Mouse (Mus musculus): ENCODE measurements around the gene Map3k5. TPM values are rescaled to one million over a fixed set of nuclear protein-coding genes. Genes with fewer than 3 reads are reported as not detected.

The Map3k5 gene
- total and polyA plus RNA-seq, 3 experiments, result 15.8 to 31.0 (median 27.6) TPM

GRCm38 (mm10) chr10:19915301-19915700, 19.0 kb upstream of the Map3k5 start:
- DNase-seq (ENCODE audit: extremely low read depth), result peak; percentile 55

GRCm38 (mm10) chr10:19922410-19922809, 11.9 kb upstream of the Map3k5 start:
- no peak overlapping the region for H3K9ac ChIP-seq (ENCODE audit: insufficient read depth, low read depth)
- DNase-seq (ENCODE audit: extremely low read depth), result no peak
- H3K27me3 ChIP-seq (replicated peaks), result peaks cover 2% of the 10 kb centered on the region
- TF ChIP-seq ETS1 (conservative IDR thresholded peaks at IDR 0.05; ENCODE audit: low read depth, low read length) (no peak), CTCF (conservative IDR thresholded peaks at IDR 0.05 in 1 of 2, IDR thresholded peaks at IDR 0.05 in 1 of 2; ENCODE audit: low read depth in 2 of 2, low read length in 2 of 2) (peak in 1 of 2 experiments; percentile 9; a peak in 1 of 4 replicates)
- H3K36me3 ChIP-seq (replicated peaks in 1 of 2; ENCODE audit: control insufficient read depth in 1 of 2, insufficient read depth in 1 of 2, low read length in 1 of 2), result no peaks in the 10 kb centered on the region
- H3K79me2 ChIP-seq (replicated peaks; ENCODE audit: control insufficient read depth, extremely low read depth, insufficient read depth, poor library complexity, severe bottlenecking), result no peaks in the 10 kb centered on the region
- H3K4me2 ChIP-seq (ENCODE audit: insufficient read depth, low read depth, poor library complexity, severe bottlenecking), result no peak overlapping the region
- dilution Hi-C loops (cut with MboI; ENCODE audit: extremely low pct_ligation_motif_present, extremely low pct_unique_long_range_greater_than_20kb, low sequenced_read_pairs) (no loop called here), in situ Hi-C loops (cut with MboI; ENCODE audit: low pct_ligation_motif_present, low pct_unique_long_range_greater_than_20kb, low sequenced_read_pairs) (no loop called here)
- H3K4me3 ChIP-seq (replicated peaks in 1 of 3; ENCODE audit: low read depth in 2 of 3, low read length in 2 of 3, poor library complexity in 1 of 3), result no peak overlapping the region
- H3K27ac ChIP-seq (ENCODE audit: insufficient read depth, low read depth), result no peak overlapping the region
- H3K9me3 ChIP-seq (replicated peaks; ENCODE audit: low read length), result no peaks in the 10 kb centered on the region
- no peaks in the 10 kb centered on the region for H3K4me1 ChIP-seq (ENCODE audit: control insufficient read depth in 1 of 2, insufficient read depth in 2 of 2)

More at GRCm38 (mm10) chr10:19915301-19915700, 19.0 kb upstream of the Map3k5 start:
- Histone ChIP-seq H3K27me3 (replicated peaks) (no peaks in the 10 kb centered on the region), H3K36me3 (replicated peaks in 1 of 2; ENCODE audit: control insufficient read depth in 1 of 2, insufficient read depth in 1 of 2, low read length in 1 of 2) (no peaks in the 10 kb centered on the region), H3K4me2 (ENCODE audit: insufficient read depth, low read depth, poor library complexity, severe bottlenecking) (no peak overlapping the region), H3K79me2 (replicated peaks; ENCODE audit: control insufficient read depth, extremely low read depth, insufficient read depth, poor library complexity, severe bottlenecking) (no peaks in the 10 kb centered on the region), H3K27ac (ENCODE audit: insufficient read depth, low read depth) (no peak overlapping the region), H3K9ac (ENCODE audit: insufficient read depth, low read depth) (no peak overlapping the region), H3K9me3 (replicated peaks; ENCODE audit: low read length) (no peaks in the 10 kb centered on the region), H3K4me1 (ENCODE audit: control insufficient read depth in 1 of 2, insufficient read depth in 2 of 2) (peaks cover 4 to 21% of the 10 kb centered on the region in 2 experiments; a peak in 3 of 4 replicates), H3K4me3 (replicated peaks in 1 of 3; ENCODE audit: low read depth in 2 of 3, low read length in 2 of 3, poor library complexity in 1 of 3) (no peak overlapping the region)
- dilution Hi-C loops (cut with MboI; ENCODE audit: extremely low pct_ligation_motif_present, extremely low pct_unique_long_range_greater_than_20kb, low sequenced_read_pairs) (no loop called here), in situ Hi-C loops (cut with MboI; ENCODE audit: low pct_ligation_motif_present, low pct_unique_long_range_greater_than_20kb, low sequenced_read_pairs) (no loop called here)
- TF ChIP-seq MAX (IDR thresholded peaks at IDR 0.05; ENCODE audit: low read length) (no peak), MAFK (IDR thresholded peaks at IDR 0.05; ENCODE audit: insufficient replicate concordance, low read length) (peak; percentile 98), E2F4 (IDR thresholded peaks at IDR 0.05; ENCODE audit: insufficient replicate concordance, low read depth, low read length) (no peak), TBP (conservative IDR thresholded peaks at IDR 0.05; ENCODE audit: low read depth, low read length) (no peak), ELF1 (IDR thresholded peaks at IDR 0.05; ENCODE audit: low read depth, low read length) (no peak), MAZ (IDR thresholded peaks at IDR 0.05; ENCODE audit: low read depth, low read length) (no peak), UBTF (IDR thresholded peaks at IDR 0.05; ENCODE audit: low read depth, low read length) (no peak), NELFE (IDR thresholded peaks at IDR 0.05; ENCODE audit: low read depth, low read length) (no peak), RAD21 (IDR thresholded peaks at IDR 0.05; ENCODE audit: low read depth, low read length) (peak; percentile 65), HCFC1 (IDR thresholded peaks at IDR 0.05; ENCODE audit: low read depth, low read length) (peak; percentile 70), SMC3 (IDR thresholded peaks at IDR 0.05; ENCODE audit: low read depth, low read length) (peak; percentile 38), ZMIZ1 (IDR thresholded peaks at IDR 0.05; ENCODE audit: low read depth, low read length) (no peak), GABPA (IDR thresholded peaks at IDR 0.05; ENCODE audit: insufficient replicate concordance, low read depth, low read length) (no peak), JUND (conservative IDR thresholded peaks at IDR 0.05; ENCODE audit: low read depth, low read length) (no peak), CTCF (conservative IDR thresholded peaks at IDR 0.05 in 1 of 2, IDR thresholded peaks at IDR 0.05 in 1 of 2; ENCODE audit: low read depth in 2 of 2, low read length in 2 of 2) (peak in 1 of 2 experiments; percentile 69; a peak in 2 of 4 replicates)

All from CH12.LX (cell line).